Mouse (Mus musculus): Measurements from ENCODE around the gene Zfp780b.

DNA sequence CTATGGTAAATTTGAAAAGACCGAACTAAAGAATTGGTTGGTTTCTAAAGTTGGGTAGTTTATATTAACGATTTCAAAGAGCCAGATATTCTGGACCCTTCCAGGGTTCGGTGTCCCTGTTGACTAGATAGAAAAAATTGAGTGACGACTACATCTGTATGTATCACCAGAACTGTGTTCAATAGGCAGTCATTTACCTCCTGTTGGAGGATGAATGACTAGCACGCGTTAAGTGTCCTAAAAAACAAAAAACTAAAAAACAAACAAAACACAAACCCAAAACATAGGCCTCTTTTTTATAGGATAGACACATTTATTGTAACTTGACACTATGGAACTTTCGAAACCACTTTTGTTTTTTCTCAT, 35.5 kb upstream of the Zfp780b start:
- no peak for TF ChIP-seq CTCF (IDR thresholded peaks at IDR 0.05; ENCODE audit: insufficient read depth, low read length)
- TF ChIP-seq POLR2A (IDR thresholded peaks at IDR 0.05; ENCODE audit: borderline replicate concordance, extremely low read depth, low read depth, low read length): no peak
